Mouse (Mus musculus) embryo, embryonic 10 days (tissue): ENCODE measurements at regions not wholly inside any gene's neighbourhood (a gene's known extent, or its start where the extent isn't known, plus 50 kb on each side); places are given as distances from the start of the nearest gene placed in this dataset.
"Not testable (repeated sequence)": the region's sequence is repeated elsewhere in the genome, so short reads cannot be mapped to it uniquely, and the experiment has no call there.

Source experiments
- DNase-seq: peaks from one replicate; pipeline ENCODE4 v3.0.0-alpha.2; 2015; ENCODE audit warnings: low spot score

DNA sequence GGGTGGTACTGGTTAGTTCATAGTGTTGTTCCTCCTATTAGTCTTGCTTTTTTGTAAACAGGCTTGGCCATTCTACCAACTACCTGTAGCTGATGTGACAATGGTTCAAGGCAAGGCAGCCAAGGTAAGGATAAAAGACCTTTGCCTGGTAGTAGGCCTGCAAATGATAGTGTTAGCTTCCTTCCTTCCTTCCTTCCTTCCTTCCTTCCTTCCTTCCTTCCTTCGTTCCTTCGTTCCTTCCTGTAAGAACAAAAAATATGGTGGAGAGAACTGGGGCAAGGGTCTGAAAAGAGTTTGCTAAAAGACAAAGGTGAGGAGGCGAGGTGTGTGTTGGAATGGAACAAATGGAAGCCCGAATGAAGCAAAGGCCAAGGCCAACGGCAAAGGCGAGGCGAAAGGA, 84.8 kb upstream of the Ezh2 start:
- DNase-seq = not testable (repeated sequence)

DNA sequence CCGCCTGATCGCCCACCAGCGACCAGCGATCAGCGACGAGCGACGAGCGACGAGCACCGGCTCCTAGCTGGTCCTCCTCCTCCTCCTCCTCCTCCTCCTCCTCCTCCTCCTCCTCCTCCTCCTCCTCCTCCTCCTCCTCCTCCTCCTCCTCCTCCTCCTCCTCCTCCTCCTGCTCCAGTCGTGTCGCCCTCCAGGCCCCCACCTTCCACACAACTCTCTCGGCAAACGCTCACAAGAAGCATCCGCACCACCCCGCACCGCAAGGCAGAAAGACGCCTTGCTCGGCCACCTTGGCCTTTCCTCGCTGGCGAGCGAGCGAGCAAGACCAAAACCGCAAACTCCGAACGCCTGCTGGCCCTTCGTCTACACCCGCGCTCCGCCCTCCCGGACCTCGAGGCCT, 77.6 kb upstream of the Ezh2 start:
- not testable (repeated sequence) for DNase-seq

DNA sequence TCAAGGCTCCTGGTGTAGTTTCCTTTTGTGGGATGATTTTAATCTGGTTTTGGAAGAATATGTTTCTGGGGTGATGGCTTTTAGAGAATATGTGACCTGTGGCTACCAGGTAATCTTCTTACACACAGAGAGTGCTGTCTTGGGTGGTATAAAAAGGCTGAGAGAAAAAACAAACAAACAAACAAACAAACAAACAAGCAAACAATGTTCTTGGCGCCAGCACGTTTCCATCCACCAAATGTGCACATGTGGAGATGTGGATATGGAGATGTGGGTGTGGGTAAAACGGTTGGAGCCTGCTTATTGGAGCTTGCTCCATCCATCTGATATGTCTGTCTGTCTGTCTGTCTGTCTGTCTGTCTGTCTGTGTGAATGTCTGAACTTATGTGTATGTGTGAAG, 57.7 kb upstream of the Ezh2 start:
- DNase-seq = not testable (repeated sequence)

DNA sequence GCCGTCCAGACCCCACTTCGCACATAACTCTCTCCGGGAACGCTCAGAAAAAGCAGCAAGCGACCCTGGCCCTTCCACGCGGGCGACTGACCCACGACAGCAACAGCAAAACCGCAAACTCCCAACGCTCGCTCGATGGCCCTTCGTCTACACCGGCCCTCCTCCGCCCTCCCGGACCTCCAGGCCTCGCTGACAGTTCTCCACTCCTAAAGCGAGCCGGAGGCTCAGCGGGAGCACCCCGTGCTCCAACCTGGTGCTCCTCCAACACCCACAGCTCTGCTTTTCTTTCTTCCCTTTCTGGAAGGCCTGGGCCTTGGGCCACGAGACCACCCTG, 56.2 kb upstream of the Ezh2 start:
- DNase-seq = not testable (repeated sequence)

DNA sequence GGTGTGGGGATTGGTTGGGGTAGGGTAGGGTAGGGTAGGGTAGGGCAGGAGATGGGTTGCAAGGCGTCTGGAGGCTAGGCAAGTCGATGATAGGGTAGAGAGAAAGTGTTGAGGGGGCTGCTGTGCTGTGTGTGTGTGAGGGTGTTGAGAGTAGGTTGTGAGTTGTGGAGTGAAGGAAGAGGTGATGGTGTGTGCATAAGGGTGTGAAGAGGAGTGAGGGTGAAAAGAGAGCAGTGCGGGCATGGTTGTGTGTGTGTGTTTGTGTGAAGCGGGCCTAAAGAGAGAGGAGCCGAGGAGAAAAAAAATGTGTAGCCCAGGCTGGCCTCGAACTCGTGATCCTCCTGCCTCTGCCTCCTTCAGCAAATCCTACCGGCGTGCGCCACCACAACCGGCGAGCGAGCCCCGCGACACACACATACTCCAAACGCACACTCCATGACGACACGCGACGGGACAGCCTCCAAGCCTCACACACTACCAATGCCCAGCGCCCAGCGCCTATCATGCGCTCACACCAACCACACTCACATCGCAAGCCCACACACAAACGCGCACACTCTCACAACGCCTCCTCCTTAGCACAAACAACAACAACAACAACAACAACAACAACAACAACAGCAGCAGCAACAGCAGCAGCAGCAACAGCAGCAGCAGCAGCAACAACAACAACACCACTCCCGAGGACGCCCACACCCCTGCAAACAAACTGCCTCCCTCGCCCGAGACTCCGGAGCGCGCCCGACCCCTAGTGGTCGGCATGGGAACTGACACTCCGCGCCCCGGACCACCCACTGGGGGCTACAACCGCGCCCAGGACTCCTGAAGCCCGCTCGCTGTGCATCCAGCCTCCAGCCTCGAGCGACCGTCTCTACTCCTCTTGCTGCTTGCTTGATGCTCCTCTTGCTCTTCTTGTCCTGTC, 55.6 kb upstream of the Ezh2 start:
- DNase-seq = peak; percentile 95

GRCm38 (mm10) chr6:47649961-47650360, 54.8 kb upstream of the Ezh2 start:
- DNase-seq = no peak

DNA sequence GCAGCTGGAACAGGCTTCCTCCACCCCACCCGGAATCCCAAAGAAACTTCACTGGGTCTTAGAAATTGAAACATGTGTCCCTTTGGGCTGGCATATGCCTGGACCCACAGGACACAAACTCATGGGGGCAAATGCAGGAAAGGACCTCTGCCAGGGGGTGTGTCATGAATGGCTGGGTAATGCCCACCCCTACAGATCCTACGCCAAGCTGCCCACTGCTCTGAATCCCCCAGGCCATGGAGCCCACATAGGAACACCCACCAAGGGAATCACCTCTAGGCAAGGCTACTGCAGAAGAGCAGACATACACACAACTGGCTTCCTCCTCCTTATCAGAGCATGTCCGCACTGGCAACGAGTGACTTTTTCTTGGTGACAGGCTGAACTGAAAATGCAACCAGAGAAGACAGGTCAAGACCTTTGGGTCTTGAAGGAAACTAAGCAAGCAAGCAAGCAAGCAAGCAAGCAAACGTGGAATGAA, 54.4 kb upstream of the Ezh2 start:
- no peak for DNase-seq

- no peak for DNase-seq
These were observed 53.8 kb upstream of the Ezh2 start for GRCm38 (mm10) chr6:47648899-47649298.

DNA sequence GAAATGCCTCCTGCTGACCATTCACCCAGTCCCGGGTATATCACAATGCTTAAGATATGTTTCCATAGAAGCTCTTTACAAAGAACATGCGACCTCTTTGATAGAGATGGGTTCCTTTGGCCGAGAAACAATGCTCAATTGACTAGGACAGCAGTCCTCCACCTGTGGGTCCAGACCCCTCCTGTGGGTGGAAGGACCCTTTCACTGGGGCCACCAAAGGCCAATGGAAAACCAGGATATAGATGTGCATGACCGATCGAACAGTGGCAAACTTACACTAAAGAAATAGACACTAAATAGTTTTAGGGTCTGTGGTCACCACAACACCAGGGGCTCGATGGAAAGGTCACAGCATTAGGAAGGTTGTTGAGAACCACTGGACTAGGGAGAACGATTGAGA, 53.2 kb upstream of the Ezh2 start:
- DNase-seq = no peak

DNA sequence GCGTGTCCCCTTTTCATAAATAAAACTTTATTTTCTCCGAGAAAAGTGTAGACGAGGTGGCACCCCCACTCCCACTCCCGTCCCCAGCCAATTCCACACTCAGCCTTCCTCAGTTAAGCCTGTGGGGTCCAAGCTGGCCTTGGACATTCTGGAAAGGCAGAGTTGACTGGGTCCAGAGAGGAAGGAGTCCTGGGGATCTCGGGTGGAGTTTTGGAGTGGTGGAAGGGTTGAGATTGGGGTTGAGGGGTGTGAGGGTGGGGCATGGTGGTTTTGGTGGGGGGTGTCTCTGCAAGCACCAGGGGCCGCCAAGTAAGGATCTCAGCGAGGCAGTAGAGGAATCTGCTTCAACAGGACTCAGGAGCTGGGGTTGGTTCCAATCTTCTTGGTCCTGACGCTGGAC, 52.7 kb upstream of the Ezh2 start:
- no peak for DNase-seq

DNA sequence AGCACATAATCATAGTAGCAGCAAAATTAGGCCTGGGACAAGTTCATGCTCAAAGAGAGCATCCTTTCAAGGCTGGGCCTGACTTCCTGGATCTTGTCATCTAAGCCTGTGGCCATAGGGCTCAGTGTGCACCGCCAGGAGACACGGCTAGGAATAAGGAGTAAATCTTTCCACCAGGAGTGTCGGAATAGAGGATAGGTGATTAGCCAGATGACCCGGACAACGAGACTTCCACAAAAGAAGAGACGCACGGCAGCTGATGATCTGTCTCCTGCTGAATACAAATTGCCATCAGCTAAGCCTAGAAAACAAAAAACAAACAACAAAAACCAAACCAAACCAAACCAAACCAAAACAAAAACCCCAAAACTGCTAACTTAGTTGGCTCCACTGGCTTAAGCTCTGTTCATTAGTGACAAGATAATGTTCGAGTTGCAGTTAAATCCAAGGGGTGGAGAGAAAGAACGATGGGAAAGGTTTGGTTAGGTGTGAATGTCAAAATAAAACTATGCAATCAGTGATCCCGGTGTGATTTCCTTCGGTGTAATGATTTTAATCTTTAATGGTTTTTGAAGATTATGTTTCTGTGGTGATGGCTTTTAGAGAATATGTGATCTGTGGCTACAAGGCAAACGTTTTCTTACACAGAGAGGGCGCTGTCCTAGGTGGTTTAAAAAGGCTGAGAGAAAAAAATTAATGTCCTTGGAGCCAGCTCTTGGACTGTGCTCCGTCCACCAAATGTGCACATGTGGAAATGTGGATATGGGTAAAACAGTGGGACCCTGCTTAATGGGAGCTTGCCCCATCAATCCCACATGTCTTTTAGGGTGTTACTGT, 51.8 kb upstream of the Ezh2 start:
- no peak for DNase-seq

DNA sequence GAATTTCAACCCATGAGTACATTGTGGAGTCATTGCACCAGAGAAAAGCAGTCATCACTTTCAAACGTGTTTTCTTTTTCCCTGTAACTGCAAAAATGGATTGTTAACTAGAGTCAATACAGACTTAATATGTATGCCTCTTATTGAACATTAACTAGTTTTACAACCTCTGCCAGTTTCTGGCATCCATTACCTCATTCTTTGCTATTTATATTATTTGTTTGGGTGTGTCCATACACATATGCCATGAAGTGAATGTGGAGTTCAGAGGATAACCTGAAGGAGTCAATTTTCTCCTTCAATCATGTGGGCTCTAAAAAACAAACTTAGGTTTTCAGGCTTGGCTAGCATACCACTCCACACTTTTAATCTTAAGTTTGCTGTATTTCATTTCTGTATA, 50.9 kb upstream of the Ezh2 start:
- no peak for DNase-seq
